Mouse (Mus musculus) lung, postnatal 4 days (tissue): Measurements from ENCODE around the gene Xdh.

Experiments used
- DNase-seq, 2 experiments: peaks; one replicate each; pipeline ENCODE4 v3.0.0; 2021

Xdh gene

GRCm38 (mm10) chr17:73950062-73950735 lies at the start of gene Xdh:
Xdh (minus strand) TSS chr17:73950196.
- DNase-seq = peak; percentile 70 to 78

GRCm38 (mm10) chr17:73995907-73996645 lies 46.1 kb upstream of the Xdh start:
- DNase-seq = no peak

DNA sequence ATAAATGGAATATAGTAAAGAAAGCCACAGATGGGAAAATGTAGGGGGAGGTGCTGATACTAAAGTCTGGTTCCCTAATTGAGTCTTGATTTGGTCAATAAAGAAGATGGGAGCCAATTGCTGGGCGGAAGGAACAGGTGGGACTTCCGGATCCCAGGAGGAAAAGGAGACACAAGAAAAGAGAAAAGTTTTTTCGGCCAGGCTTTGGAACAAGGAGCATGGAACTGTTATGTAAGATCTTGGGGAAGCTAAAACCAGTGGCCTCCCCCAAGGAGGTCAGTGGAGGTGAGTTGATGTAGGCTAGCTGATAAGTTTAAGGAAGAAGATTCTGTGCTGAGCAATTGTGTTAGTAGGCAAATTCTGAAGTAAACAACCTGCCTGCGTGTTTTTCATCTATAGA lies 41.3 kb upstream of the Xdh start:
- DNase-seq = no peak

GRCm38 (mm10) chr17:73986571-73986970 lies 36.6 kb upstream of the Xdh start:
- no peak for DNase-seq

- DNase-seq = peak in 1 of 2 experiments; percentile 21
These were observed 35.9 kb upstream of the Xdh start for GRCm38 (mm10) chr17:73985936-73986335.

DNA sequence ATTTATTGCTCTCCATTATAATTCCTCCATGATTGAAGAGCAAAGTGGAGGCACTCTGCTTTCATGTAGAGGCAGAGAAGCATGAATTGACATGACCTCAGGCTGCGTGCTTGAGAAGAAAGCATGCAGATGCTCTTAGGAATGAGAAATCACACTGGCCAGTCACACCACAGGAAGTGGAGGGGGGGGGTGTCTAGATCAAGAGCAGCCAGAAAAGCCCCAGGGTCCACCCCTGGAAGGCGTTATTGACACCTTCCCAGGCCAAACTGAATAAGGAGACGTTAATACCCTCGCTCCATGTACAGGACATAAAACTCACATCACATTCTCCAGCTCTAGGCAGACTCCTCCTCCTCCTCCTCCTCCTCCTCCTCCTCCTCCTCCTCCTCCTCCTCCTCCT lies 34.5 kb upstream of the Xdh start:
- DNase-seq = no peak

- DNase-seq = no peak
These were observed 32.9 kb upstream of the Xdh start for GRCm38 (mm10) chr17:73982871-73983270.

GRCm38 (mm10) chr17:73976066-73976465 lies 26.1 kb upstream of the Xdh start:
- no peak for DNase-seq

DNA sequence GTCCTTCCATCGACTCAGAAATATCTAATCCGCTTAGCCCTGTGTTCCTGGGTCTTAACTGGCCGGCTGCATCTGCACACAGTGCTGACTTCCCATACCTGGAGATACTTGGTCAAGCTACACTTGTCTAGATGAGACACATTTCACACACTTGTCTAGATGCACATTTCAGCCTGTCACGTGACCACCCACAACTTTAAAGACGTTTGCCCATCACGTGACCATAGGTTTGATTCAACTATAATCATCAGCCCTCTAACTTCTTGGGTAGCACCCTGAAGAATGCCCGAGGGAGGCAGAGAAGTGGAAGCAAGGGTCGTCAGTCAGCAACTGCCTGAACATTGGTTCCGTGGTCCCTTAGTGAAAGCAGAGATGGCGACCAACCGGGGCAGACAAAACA lies 22.7 kb upstream of the Xdh start:
- no peak for DNase-seq

DNA sequence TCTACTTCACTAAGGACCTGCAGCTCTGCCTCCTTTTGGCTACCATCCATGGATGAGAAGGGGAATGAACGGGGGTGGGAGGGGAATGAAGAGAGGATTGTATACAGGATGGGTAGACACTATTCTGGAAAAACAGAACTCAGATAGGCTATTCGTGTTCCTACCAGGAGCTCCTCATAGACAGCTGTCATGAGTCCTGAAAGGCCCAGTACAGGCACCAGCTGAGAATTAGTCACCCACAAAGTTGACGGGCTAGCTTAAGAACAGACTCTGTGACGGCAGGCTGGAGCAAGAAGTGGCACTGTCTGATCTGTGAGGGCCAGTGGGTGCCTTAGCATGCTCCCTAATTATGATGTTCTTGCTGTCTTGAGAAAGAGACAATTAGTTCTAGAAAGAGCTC lies 21.3 kb upstream of the Xdh start:
- DNase-seq = no peak

- DNase-seq = peak; percentile 78 to 83
These were observed 20.5 kb upstream of the Xdh start for GRCm38 (mm10) chr17:73970361-73971027.

- DNase-seq = peak in 1 of 2 experiments; percentile 49
These were observed 14.9 kb upstream of the Xdh start for GRCm38 (mm10) chr17:73964856-73965255.

- DNase-seq = peak; percentile 30 to 37
These were observed 12.6 kb upstream of the Xdh start for GRCm38 (mm10) chr17:73962628-73963043.

DNA sequence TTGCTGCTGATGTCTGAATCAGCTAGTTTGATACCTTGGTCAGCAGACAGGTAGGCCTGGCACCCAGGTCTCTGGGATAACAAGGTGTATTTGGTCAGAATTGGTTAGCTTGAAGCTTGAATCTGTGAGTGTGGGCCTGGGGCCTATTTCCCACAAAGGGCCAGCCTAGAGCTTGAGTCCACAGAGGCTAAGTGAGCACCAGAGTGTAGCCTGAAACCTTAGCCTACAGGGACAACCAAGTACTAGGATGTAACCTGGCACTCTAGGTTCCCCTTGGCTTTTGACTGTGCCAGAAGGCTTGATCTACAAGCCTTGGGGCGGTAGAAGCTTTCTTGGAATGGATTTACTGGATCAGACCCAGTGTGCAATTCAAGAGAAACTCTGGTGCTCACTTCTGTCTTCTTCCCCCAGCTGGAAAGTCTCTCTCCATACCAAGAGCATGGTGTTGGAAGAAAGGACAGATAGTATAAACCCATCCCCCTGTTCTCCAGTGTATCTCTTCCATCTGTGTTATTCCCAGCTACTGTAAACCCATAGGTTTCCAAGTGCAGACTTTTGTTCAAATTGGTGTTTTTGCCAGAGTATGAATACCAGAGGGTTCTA lies 11.9 kb upstream of the Xdh start:
- no peak for DNase-seq

DNA sequence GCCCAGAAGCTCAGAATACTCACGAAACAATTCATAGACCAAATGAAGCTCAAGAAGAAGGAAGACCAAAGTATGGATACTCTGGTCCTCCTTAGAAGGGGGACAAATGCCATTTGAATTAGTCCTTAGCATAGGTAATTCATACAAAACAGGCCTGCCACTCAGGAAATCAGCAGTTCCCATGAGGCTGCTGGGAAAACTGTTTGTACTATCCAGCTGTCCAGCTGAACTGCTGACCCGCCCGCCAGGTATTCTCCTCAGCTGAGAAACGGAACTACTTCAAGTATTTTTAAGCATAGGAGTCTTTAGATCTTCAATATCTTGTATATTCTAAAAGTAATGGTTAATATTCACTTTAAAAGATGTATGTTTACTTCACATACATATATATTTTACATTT lies 10.7 kb upstream of the Xdh start:
- DNase-seq = no peak

GRCm38 (mm10) chr17:73952103-73952521 lies 2.1 kb upstream of the Xdh start:
- DNase-seq = peak in 1 of 2 experiments; percentile 44

DNA sequence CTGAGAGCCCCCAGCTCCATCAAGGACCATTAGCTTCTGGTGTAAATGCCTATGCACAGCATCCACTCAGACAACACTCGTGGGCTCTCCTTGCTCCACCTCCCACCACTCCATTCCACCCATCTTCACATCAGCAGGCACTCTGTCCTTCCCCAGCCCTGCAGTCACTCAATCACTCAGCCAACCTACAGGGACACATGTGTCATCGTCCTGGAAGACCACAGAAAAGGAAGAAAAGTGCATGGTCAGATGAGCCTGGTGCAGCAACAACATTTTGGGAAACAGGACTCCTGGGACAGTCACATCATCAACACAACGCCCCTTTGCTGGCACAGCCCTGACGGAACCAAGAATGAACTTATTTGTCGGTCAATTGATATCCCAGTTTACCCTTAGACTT lies 974 bp upstream of the Xdh start:
- DNase-seq = no peak

DNA sequence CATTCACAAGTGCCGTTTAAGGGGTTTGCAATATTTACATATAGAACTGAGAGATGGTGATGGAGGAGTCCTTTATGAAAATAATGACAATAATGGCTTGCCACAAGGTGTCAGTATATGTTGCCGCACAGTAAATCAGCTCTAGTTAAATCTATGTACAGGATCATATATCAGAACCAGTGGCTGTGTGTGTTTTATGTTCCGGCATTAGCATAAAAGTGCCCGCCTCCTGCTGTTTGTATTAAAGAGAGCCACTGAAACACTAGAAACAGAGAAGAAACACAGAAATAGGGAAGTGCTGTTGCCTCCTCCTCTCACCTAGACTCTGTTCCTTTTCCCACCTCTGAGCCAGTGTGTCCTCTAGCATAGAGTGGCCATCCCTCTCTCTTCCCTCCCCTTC lies 498 bp downstream of the Xdh start:
- DNase-seq = peak in 1 of 2 experiments; percentile 27

DNA sequence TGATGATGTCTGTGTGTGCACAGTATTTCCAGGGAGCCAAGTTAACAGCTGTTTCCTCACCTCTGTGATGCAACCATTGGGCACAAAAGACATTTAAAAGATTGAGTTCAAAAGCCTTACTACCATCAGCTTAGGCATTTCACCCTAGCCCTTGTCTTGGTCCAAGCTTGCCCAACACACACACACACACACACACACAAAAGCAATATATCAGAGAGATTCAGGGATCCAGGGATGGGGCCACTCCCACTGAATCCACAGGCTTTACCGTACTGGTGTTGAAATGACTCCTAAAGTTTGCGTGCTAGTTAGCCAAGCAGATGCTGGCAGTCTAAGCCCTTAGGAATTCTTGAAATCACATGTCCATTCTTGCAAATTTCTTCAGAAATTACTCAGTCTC lies 1.2 kb downstream of the Xdh start:
- no peak for DNase-seq

DNA sequence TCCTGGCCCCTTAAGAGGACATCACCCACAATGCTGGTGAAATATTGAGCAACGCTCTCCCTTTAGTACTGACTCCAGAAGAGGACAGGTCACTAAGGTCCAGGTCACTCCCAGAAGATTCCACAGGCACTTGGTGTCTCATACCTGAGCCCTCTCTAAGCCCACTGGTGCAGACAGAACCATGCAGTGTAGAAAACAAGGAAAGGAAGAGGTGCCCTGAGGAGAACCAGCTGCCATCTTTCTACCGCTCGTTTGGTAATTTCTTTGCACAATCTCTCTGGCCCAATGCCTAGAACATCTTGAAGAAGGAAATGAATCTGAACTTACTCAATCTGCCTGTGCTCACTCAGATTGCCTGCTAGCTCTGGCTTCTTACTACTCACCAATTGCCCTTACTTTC lies 2.0 kb downstream of the Xdh start:
- DNase-seq = peak; percentile 56 to 77

DNA sequence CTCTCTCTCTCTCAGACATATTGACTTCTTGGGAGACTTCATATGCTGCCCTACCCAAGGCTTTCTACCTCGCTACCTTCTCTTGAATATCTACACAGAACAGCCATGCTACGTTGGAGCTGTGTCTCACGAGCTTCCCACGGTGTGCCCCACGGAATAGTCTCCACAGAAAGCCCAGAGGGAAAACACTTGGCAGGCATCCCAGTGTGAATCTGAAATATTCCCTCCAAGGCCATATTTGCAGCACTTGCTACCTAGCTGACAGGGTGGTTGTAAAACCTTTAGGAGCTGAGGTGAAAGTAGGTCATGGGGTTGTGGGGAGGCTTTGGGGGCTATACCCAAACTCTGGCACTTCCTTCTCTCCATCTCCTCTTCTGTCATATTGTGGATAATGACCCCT lies 3.1 kb downstream of the Xdh start:
- no peak for DNase-seq

DNA sequence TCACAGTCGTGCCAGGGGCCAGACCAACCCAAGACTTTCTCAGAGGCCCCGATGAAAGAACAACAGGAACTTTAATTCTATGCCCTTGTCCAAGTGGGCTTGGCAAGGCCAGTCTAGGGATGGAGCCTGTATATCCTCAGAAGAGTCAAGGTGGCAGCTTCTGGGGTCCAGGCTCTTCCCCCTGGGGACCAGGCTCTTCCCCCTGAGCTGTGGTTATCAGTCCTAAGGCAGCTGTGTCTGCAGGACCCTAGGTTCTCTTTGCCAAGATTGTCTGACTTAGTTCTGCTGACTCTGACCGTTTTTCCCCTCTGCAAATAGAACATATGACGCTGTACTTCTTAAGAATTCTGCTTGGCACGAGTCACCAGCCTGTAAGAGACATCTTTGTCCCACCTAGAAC lies 5.3 kb downstream of the Xdh start:
- DNase-seq = no peak

DNA sequence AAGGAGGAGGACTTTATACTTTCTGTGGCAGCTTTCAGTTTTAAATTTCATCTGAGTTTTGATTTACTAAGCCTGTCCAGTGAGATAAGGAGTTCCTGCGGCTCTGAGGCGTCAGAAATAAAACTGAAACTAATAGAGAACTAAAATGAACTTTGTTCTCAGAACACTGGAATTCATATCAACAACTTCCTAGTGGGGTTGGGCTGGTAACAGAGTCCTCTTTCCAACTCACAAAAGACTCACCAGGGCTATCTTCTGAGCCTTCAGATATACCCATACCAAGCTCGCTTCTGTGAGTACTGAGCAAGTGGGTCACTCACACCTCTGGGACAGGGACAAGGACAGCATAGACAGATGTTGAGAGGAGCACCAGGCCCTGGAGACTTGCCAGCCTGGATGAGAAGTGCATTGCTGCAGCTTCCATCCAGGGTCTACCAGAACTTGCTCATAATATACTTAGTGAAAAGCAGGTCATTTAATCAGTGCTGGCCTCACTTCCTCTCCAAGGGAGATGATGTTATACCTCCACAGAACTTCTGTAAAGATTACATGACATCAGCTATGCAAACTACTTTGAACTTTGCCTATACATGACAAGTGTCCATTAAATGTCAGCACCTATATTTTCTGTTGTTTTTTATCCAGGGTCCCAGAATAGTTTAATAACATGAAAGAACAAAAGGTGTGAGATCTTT lies 7.6 kb downstream of the Xdh start:
- DNase-seq = no peak
